Mouse (Mus musculus): ENCODE measurements around the gene Tnfrsf25.

Tnfrsf25 gene

GRCm38 (mm10) chr4:152115921-152116612 lies at the start of gene Tnfrsf25:
Tnfrsf25 (plus strand) TSS chr4:152115934.
- DNase-seq (ENCODE audit: low read depth): no peak

GRCm38 (mm10) chr4:152067280-152067679 lies 48.5 kb upstream of the Tnfrsf25 start:
- no peak for DNase-seq (ENCODE audit: low read depth)

GRCm38 (mm10) chr4:152068166-152068724 lies 47.5 kb upstream of the Tnfrsf25 start:
- DNase-seq (ENCODE audit: low read depth): no peak

- no peak for DNase-seq (ENCODE audit: low read depth)
Observed at GRCm38 (mm10) chr4:152069245-152069644, 46.5 kb upstream of the Tnfrsf25 start.

- peak; percentile 76 for DNase-seq (ENCODE audit: low read depth)
Observed at GRCm38 (mm10) chr4:152070494-152071396, 45.0 kb upstream of the Tnfrsf25 start.

- DNase-seq (ENCODE audit: low read depth): peak; percentile 90
Observed at GRCm38 (mm10) chr4:152072121-152072601, 43.6 kb upstream of the Tnfrsf25 start, which contains the start of gene Plekhg5. Plekhg5 (plus strand) TSS chr4:152072498.

GRCm38 (mm10) chr4:152072655-152073054 lies 43.1 kb upstream of the Tnfrsf25 start:
- DNase-seq (ENCODE audit: low read depth): no peak

- no peak for DNase-seq (ENCODE audit: low read depth)
Observed at GRCm38 (mm10) chr4:152073715-152074114, 42.0 kb upstream of the Tnfrsf25 start.

- no peak for DNase-seq (ENCODE audit: low read depth)
Observed at GRCm38 (mm10) chr4:152074548-152074947, 41.2 kb upstream of the Tnfrsf25 start.

- no peak for DNase-seq (ENCODE audit: low read depth)
Observed at GRCm38 (mm10) chr4:152077191-152077590, 38.5 kb upstream of the Tnfrsf25 start.

GRCm38 (mm10) chr4:152078105-152078530 lies 37.6 kb upstream of the Tnfrsf25 start:
- DNase-seq (ENCODE audit: low read depth): peak; percentile 74

GRCm38 (mm10) chr4:152079261-152079660 lies 36.5 kb upstream of the Tnfrsf25 start:
- DNase-seq (ENCODE audit: low read depth): peak; percentile 62

- peak; percentile 64 for DNase-seq (ENCODE audit: low read depth)
Observed at GRCm38 (mm10) chr4:152079931-152080330, 35.8 kb upstream of the Tnfrsf25 start.

GRCm38 (mm10) chr4:152083611-152084220 lies 32.0 kb upstream of the Tnfrsf25 start:
- DNase-seq (ENCODE audit: low read depth): no peak

- DNase-seq (ENCODE audit: low read depth): no peak
Observed at GRCm38 (mm10) chr4:152084616-152085015, 31.1 kb upstream of the Tnfrsf25 start.

GRCm38 (mm10) chr4:152086505-152087210 lies 29.1 kb upstream of the Tnfrsf25 start:
- no peak for DNase-seq (ENCODE audit: low read depth)

- peak; percentile 55 for DNase-seq (ENCODE audit: low read depth)
Observed at GRCm38 (mm10) chr4:152087211-152088081, 28.3 kb upstream of the Tnfrsf25 start.

GRCm38 (mm10) chr4:152088133-152088532 lies 27.6 kb upstream of the Tnfrsf25 start:
- no peak for DNase-seq (ENCODE audit: low read depth)

- DNase-seq (ENCODE audit: low read depth): no peak
Observed at GRCm38 (mm10) chr4:152088556-152089120, 27.1 kb upstream of the Tnfrsf25 start.

GRCm38 (mm10) chr4:152090191-152090590 lies 25.5 kb upstream of the Tnfrsf25 start:
- DNase-seq (ENCODE audit: low read depth): no peak

All from 416B (cell line).